In the genomic region with DNA sequence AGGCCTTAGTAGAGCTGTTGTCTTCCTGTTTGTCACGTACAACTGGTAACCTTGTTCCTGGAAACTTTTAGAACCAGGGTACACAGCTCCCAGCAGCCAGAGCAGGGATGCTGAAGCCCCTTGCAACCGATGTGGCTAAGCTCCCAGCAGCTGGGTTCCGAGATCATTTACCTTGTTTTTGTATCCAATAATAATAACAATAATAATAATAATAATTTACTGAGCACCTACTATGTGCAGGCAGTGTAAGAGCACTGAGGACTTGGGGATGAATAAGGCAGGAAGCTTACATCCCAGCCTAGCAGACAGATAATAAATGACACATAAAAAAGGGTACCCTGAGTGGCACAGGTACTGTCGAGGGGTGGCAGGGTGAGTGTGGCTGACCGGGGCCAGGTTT, we compare ENCODE assay signal across 21 mouse cellular contexts. TPM values are rescaled to one million over a fixed set of nuclear protein-coding genes. Genes with fewer than 3 reads are reported as not detected.
A peak's percentile ranks its signal among the peaks of the same experiment; 100 is the strongest.
DNase-seq lines count a peak whose midpoint lies in the region; ATAC-seq and TF ChIP-seq lines count a peak whose summit lies in the region.
"Had no signal": no experiment of that assay in that cellular context is flagged by ENCODE, and none has a peak within 500 bp of the region (broad histone marks: within the 10 kb centered on the region; RNA-seq: fewer than 3 reads in every experiment).

No protein-coding gene starts in this region.

- no peak overlapping the region for H3K4me3 ChIP-seq in liver, embryonic 11.5 days (ENCODE audit: low read depth, low read length)
- H3K4me3 ChIP-seq in stomach, embryonic 14.5 days (ENCODE audit: low read depth, low read length), result no peak overlapping the region
- no peak overlapping the region for H3K4me3 ChIP-seq in stomach, postnatal 0 days (ENCODE audit: low read depth, low read length)
- H3K4me3 ChIP-seq in liver, embryonic 13.5 days (replicated peaks), result no peak overlapping the region; the same call in 1 of the 2 replicates
- no peak overlapping the region for H3K4me3 ChIP-seq in neural tube, embryonic 15.5 days (replicated peaks)
- H3K4me3 ChIP-seq: embryonic facial prominence, embryonic 13.5 days; gastrocnemius, adult 2 months; intestine, embryonic 15.5 days; limb, embryonic 12.5 days had no signal

- H3K4me2 ChIP-seq in liver, embryonic 11.5 days, result peak overlapping the region; percentile 36; the same call in 1 of the 2 replicates
- no peak overlapping the region for H3K4me2 ChIP-seq in stomach, embryonic 14.5 days (replicated peaks; ENCODE audit: low read depth, low read length)
- no peak overlapping the region for H3K4me2 ChIP-seq in stomach, postnatal 0 days (replicated peaks; ENCODE audit: low read depth)
- peak overlapping the region; percentile 43 for H3K4me2 ChIP-seq in liver, embryonic 13.5 days
- no peak overlapping the region for H3K4me2 ChIP-seq in neural tube, embryonic 15.5 days

- H3K27me3 ChIP-seq in liver, embryonic 11.5 days (replicated peaks; ENCODE audit: control insufficient read depth, insufficient read depth, low read length), result no peaks in the 10 kb centered on the region
- H3K27me3 ChIP-seq in stomach, embryonic 14.5 days (ENCODE audit: control insufficient read depth, insufficient read depth, low read length), result no peaks in the 10 kb centered on the region
- no peaks in the 10 kb centered on the region for H3K27me3 ChIP-seq in stomach, postnatal 0 days (ENCODE audit: control insufficient read depth, insufficient read depth, low read length)
- no peaks in the 10 kb centered on the region for H3K27me3 ChIP-seq in liver, embryonic 13.5 days
- H3K27me3 ChIP-seq in neural tube, embryonic 15.5 days (replicated peaks), result no peaks in the 10 kb centered on the region
- H3K27me3 ChIP-seq: embryonic facial prominence, embryonic 13.5 days; intestine, embryonic 15.5 days; limb, embryonic 12.5 days had no signal

- no peak for TF ChIP-seq EP300 in stomach, postnatal 0 days (optimal IDR thresholded peaks at IDR 0.05)

- H3K36me3 ChIP-seq in liver, embryonic 11.5 days (ENCODE audit: control insufficient read depth, insufficient read depth, low read length), result no peaks in the 10 kb centered on the region
- no peaks in the 10 kb centered on the region for H3K36me3 ChIP-seq in stomach, embryonic 14.5 days (ENCODE audit: control insufficient read depth, insufficient read depth, low read length)
- H3K36me3 ChIP-seq in stomach, postnatal 0 days (ENCODE audit: control insufficient read depth, insufficient read depth, low read length), result no peaks in the 10 kb centered on the region
- H3K36me3 ChIP-seq in liver, embryonic 13.5 days, result no peaks in the 10 kb centered on the region
- no peaks in the 10 kb centered on the region for H3K36me3 ChIP-seq in neural tube, embryonic 15.5 days
- H3K36me3 ChIP-seq: embryonic facial prominence, embryonic 13.5 days; intestine, embryonic 15.5 days; limb, embryonic 12.5 days had no signal

- 77% methylated on average over 5 of the region's 5 CpGs for WGBS in liver, embryonic 11.5 days
- 88% methylated on average over 5 of the region's 5 CpGs for WGBS in stomach, embryonic 14.5 days
- 90% methylated on average over 5 of the region's 5 CpGs for WGBS in stomach, postnatal 0 days
- whole genome bisulfite sequencing in liver, embryonic 13.5 days (ENCODE audit: insufficient replicate concordance), result 51% methylated on average over 5 of the region's 5 CpGs
- 91% methylated on average over 5 of the region's 5 CpGs for WGBS in neural tube, embryonic 15.5 days

- peak overlapping the region; percentile 89 for H3K27ac ChIP-seq in liver, embryonic 11.5 days (ENCODE audit: low read depth, low read length)
- H3K27ac ChIP-seq in stomach, embryonic 14.5 days (ENCODE audit: low read length), result peak overlapping the region; percentile 90; the same call in 1 of the 2 replicates
- H3K27ac ChIP-seq in stomach, postnatal 0 days (replicated peaks), result no peak overlapping the region
- H3K27ac ChIP-seq in liver, embryonic 13.5 days, result peak overlapping the region; percentile 95
- H3K27ac ChIP-seq in neural tube, embryonic 15.5 days (replicated peaks), result peak overlapping the region; percentile 88
- H3K27ac ChIP-seq: gastrocnemius, adult 2 months; kidney, postnatal 0 days; limb, embryonic 12.5 days had no signal

- TF ChIP-seq CTCF in stomach, postnatal 0 days (IDR thresholded peaks at IDR 0.05; ENCODE audit: low read depth), result no peak

- peak overlapping the region; percentile 18; the same call in 1 of the 2 replicates for H3K9ac ChIP-seq in liver, embryonic 11.5 days (ENCODE audit: low read depth, low read length)
- no peak overlapping the region for H3K9ac ChIP-seq in stomach, embryonic 14.5 days (replicated peaks; ENCODE audit: low read depth, low read length)
- H3K9ac ChIP-seq in stomach, postnatal 0 days (ENCODE audit: low read length), result no peak overlapping the region
- H3K9ac ChIP-seq in liver, embryonic 13.5 days, result peak overlapping the region; percentile 56
- no peak overlapping the region for H3K9ac ChIP-seq in neural tube, embryonic 15.5 days (replicated peaks)
- H3K9ac ChIP-seq: embryonic facial prominence, embryonic 13.5 days; forebrain, postnatal 0 days; intestine, embryonic 15.5 days had no signal

- 0 out of 2 replicates have a peak, but pooled peaks have one; percentile 1 for ATAC-seq in liver, embryonic 11.5 days (replicated peaks; ENCODE audit: low FRiP score)
- ATAC-seq in stomach, embryonic 14.5 days (ENCODE audit: insufficient number of reproducible peaks, insufficient read depth, low FRiP score, low read depth), result no peak
- ATAC-seq in stomach, postnatal 0 days (ENCODE audit: low FRiP score, low TSS enrichment), result no peak
- no peak for ATAC-seq in liver, embryonic 13.5 days (ENCODE audit: low read depth)
- no peak for ATAC-seq in neural tube, embryonic 15.5 days (ENCODE audit: low FRiP score)
- ATAC-seq: forebrain, postnatal 0 days had no signal

- DNase-seq in liver, embryonic 11.5 days (ENCODE audit: low spot score), result no peak
- DNase-seq in liver, result no peak
- no peak for DNase-seq in stomach, postnatal 0 days (ENCODE audit: low spot score)
- DNase-seq in liver, embryonic 13.5 days, result no peak
- no peak for DNase-seq in left cerebral cortex, adult 8-10 months (ENCODE audit: low spot score in 2 of 2)
- DNase-seq in layer of hippocampus, postnatal 14 days (ENCODE audit: low spot score in 2 of 2), result no peak
- DNase-seq: cerebellum, adult 9-10 months; forebrain, postnatal 0 days; gastrocnemius, adult 2 months; heart, adult 11 months; heart, postnatal 14 days; lung, postnatal 14 days; right cerebral cortex, postnatal 25 days; thymus, postnatal 4 days had no signal

- peaks cover 55% of the 10 kb centered on the region for H3K4me1 ChIP-seq in liver, embryonic 11.5 days (replicated peaks; ENCODE audit: control insufficient read depth, insufficient read depth, low read length)
- peaks cover 21% of the 10 kb centered on the region for H3K4me1 ChIP-seq in stomach, embryonic 14.5 days (ENCODE audit: control insufficient read depth, insufficient read depth, low read length)
- no peaks in the 10 kb centered on the region for H3K4me1 ChIP-seq in stomach, postnatal 0 days (replicated peaks; ENCODE audit: control insufficient read depth, insufficient read depth)
- H3K4me1 ChIP-seq in liver, embryonic 13.5 days (replicated peaks), result peaks cover 69% of the 10 kb centered on the region
- peaks cover 40% of the 10 kb centered on the region for H3K4me1 ChIP-seq in neural tube, embryonic 15.5 days

- H3K9me3 ChIP-seq in liver, embryonic 11.5 days (ENCODE audit: control insufficient read depth, low read length), result no peaks in the 10 kb centered on the region
- H3K9me3 ChIP-seq in stomach, embryonic 14.5 days (ENCODE audit: control insufficient read depth, low read depth, low read length), result no peaks in the 10 kb centered on the region
- no peaks in the 10 kb centered on the region for H3K9me3 ChIP-seq in stomach, postnatal 0 days (ENCODE audit: control insufficient read depth, low read length)
- H3K9me3 ChIP-seq in liver, embryonic 13.5 days (replicated peaks), result no peaks in the 10 kb centered on the region
- no peaks in the 10 kb centered on the region for H3K9me3 ChIP-seq in neural tube, embryonic 15.5 days (replicated peaks)
- H3K9me3 ChIP-seq: embryonic facial prominence, embryonic 13.5 days; intestine, embryonic 15.5 days had no signal

RNA-seq across cellular contexts. Expression of gene Gsg1l, which starts 42.4 kb away (rescaled TPM):
- polyA plus RNA-seq in liver, embryonic 11.5 days (2014; fragmentation: Nextera tagmentation; extraction: Ambion mirVana), result 0.21 and 0.23 TPM in 2 replicates
- polyA plus RNA-seq in stomach, embryonic 14.5 days (2014; fragmentation: Nextera tagmentation; extraction: Ambion mirVana), result 0.65 and 0.77 TPM in 2 replicates
- 0.67 and 0.77 TPM in 2 replicates for polyA plus RNA-seq in stomach, postnatal 0 days (2015; fragmentation: Nextera tagmentation; extraction: Ambion mirVana)
- polyA plus RNA-seq in liver, embryonic 13.5 days (2015; fragmentation: Nextera tagmentation; extraction: Ambion mirVana), result 0.02 and 0.06 TPM in 2 replicates
- 12.9 and 14.4 TPM in 2 replicates for polyA plus RNA-seq in neural tube, embryonic 15.5 days (2015; fragmentation: Nextera tagmentation; extraction: Ambion mirVana)
- total RNA-seq in left cerebral cortex, adult 8-10 months (2022), result 10 to 100 TPM; 68.2 to 76.7 (median 73.7) TPM
- 10 to 100 TPM in 1 of 2 experiments, 1 to 10 TPM in 1; 9.3 to 14.0 TPM for total RNA-seq in layer of hippocampus, postnatal 14 days (2021)
- total RNA-seq: ES-E14; gastrocnemius, adult 2 months had no signal

Comparison
In these comparisons a context has a peak if more than half of its experiments do, and no peak if none do; other contexts are left out.
1. H3K4me2 ChIP-seq: peak in liver, embryonic 11.5 days (single experiment) and liver, embryonic 13.5 days (single experiment); none in stomach, embryonic 14.5 days (single experiment), stomach, postnatal 0 days (single experiment) and neural tube, embryonic 15.5 days (single experiment).
2. H3K9ac ChIP-seq: peak in liver, embryonic 11.5 days (single experiment) and liver, embryonic 13.5 days (single experiment); none in stomach, embryonic 14.5 days (single experiment), stomach, postnatal 0 days (single experiment) and neural tube, embryonic 15.5 days (single experiment).